Mouse (Mus musculus): ENCODE data around the gene Scyl1. TPM values are rescaled to one million over a fixed set of nuclear protein-coding genes. Genes with fewer than 3 reads are reported as not detected.

The Scyl1 gene
- polyA plus RNA-seq, 1 experiment: 113 TPM

DNA sequence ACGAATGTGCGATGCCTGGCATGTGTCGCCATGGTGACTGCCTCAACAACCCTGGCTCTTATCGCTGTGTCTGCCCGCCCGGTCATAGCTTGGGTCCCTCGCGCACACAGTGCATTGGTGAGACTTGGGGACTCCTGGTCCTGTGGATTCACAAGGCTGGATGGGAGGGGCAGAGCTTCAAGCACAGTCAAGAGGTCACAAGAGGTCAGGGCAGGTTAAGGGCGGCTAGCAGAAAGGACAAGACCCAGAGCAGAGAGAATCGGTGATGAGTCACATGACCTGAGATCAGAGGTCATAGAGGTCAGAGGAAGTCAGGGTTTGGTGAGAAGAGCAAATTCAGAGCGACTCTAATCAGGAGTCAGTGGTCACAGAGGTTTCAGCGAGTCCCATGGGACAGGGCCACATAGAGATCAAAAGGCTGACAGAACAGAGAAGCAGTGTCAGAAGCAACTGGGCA lies 24.3 kb downstream of the Scyl1 start:
- H3K27me3 ChIP-seq (ENCODE audit: control insufficient read depth, insufficient read depth, low read length): peaks cover 11% of the 10 kb centered on the region; the same call in 1 of the 2 replicates
- 88% methylated on average over 12 of the region's 12 CpGs for WGBS

DNA sequence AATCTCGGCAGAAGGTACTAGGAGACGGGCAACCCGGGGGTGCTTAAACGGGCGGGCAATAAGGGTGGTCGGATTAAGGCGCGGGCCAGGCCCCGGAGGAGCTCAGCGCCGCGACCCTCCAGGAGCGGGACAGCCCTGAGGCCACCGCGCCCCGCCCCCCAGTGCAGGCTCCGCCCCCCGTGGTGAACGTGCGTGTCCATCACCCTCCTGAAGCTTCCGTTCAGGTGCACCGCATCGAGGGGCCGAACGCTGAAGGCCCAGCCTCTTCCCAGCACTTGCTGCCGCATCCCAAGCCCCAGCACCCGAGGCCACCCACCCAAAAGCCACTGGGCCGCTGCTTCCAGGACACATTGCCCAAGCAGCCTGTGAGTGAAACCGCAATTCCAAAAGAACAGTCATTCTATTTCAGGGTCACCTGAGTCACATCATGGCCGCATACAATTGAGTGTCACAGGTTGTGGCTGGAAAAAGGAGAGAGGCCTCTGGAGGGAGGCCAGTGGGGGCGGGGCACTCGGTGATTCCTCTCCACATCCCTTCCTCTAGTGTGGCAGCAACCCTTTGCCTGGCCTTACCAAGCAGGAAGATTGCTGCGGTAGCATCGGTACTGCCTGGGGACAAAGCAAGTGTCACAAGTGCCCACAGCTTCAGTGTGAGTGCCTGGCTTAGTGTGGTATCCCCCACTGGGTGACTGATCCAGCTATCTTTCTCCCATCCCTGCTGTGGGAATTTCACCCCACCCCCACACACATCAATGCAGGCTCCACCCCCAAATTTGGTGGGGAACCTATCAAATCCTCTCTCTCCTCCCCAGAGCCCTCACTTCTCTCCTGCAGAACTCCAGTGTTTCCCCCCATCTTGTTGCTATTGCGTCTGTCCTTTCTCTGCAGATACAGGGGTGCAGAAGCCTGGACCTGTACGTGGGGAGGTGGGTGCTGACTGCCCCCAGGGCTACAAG lies 25.2 kb downstream of the Scyl1 start:
- H3K4me1 ChIP-seq (replicated peaks; ENCODE audit: control insufficient read depth, insufficient read depth, low read length): 0 out of 2 replicates have a peak, but pooled peaks cover 3% of the 10 kb centered on the region
- WGBS: 56% methylated on average over 36 of the region's 36 CpGs
- H3K36me3 ChIP-seq (ENCODE audit: control insufficient read depth, insufficient read depth, low read length): no peaks in the 10 kb centered on the region
- DNase-seq: no peak
- H3K27me3 ChIP-seq (ENCODE audit: control insufficient read depth, insufficient read depth, low read length): peaks cover 18% of the 10 kb centered on the region; the same call in 1 of the 2 replicates
- TF ChIP-seq POLR2A (IDR thresholded peaks at IDR 0.05; ENCODE audit: control insufficient read depth, extremely low read depth, insufficient read depth, low read length, poor library complexity): no peak
- no peak for TF ChIP-seq CTCF (IDR thresholded peaks at IDR 0.05; ENCODE audit: borderline replicate concordance, control insufficient read depth, extremely low read depth, insufficient read depth, low read length, poor library complexity)
- H3K4me3 ChIP-seq (ENCODE audit: control insufficient read depth, insufficient read depth, low read length): no peak overlapping the region
- no peak overlapping the region for H3K27ac ChIP-seq (ENCODE audit: control insufficient read depth, insufficient read depth, low read length)

More for the DNA sequence above, 24.3 kb downstream of the Scyl1 start:
- DNase-seq: no peak
- TF ChIP-seq POLR2A (IDR thresholded peaks at IDR 0.05; ENCODE audit: control insufficient read depth, extremely low read depth, insufficient read depth, low read length, poor library complexity) (no peak), CTCF (IDR thresholded peaks at IDR 0.05; ENCODE audit: borderline replicate concordance, control insufficient read depth, extremely low read depth, insufficient read depth, low read length, poor library complexity) (no peak)
- Histone ChIP-seq H3K36me3 (ENCODE audit: control insufficient read depth, insufficient read depth, low read length) (no peaks in the 10 kb centered on the region), H3K27ac (ENCODE audit: control insufficient read depth, insufficient read depth, low read length) (no peak overlapping the region), H3K4me1 (replicated peaks; ENCODE audit: control insufficient read depth, insufficient read depth, low read length) (0 out of 2 replicates have a peak, but pooled peaks cover 2% of the 10 kb centered on the region), H3K4me3 (ENCODE audit: control insufficient read depth, insufficient read depth, low read length) (no peak overlapping the region)

DNA sequence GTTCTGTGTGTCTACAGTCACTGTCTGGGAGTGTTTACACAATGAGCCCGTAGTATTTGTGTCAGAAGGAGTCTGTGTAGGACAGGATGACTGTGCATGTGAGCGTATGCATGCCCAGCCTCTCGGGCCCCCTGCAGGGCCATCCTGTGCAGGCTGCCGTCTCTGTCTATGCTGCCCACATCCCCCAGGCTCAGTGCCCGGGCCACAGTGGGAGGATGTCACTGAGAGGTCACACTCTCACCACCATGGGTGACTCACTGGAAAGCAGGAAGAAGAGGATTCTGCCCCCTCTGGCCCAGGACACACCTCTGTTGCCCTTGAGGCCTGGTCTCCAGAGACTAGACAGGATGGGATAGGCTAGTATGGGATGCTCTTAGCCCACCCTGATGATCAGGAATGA lies 27.6 kb downstream of the Scyl1 start:
- Histone ChIP-seq H3K27me3 (ENCODE audit: control insufficient read depth, insufficient read depth, low read length) (peaks cover 21% of the 10 kb centered on the region; the same call in 1 of the 2 replicates), H3K4me3 (ENCODE audit: control insufficient read depth, insufficient read depth, low read length) (no peak overlapping the region), H3K4me1 (replicated peaks; ENCODE audit: control insufficient read depth, insufficient read depth, low read length) (0 out of 2 replicates have a peak, but pooled peaks cover 3% of the 10 kb centered on the region), H3K36me3 (ENCODE audit: control insufficient read depth, insufficient read depth, low read length) (no peaks in the 10 kb centered on the region), H3K27ac (ENCODE audit: control insufficient read depth, insufficient read depth, low read length) (no peak overlapping the region)
- TF ChIP-seq POLR2A (IDR thresholded peaks at IDR 0.05; ENCODE audit: control insufficient read depth, extremely low read depth, insufficient read depth, low read length, poor library complexity) (no peak), CTCF (IDR thresholded peaks at IDR 0.05; ENCODE audit: borderline replicate concordance, control insufficient read depth, extremely low read depth, insufficient read depth, low read length, poor library complexity) (no peak)
- DNase-seq: no peak
- WGBS: 38% methylated on average over 5 of the region's 5 CpGs

DNA sequence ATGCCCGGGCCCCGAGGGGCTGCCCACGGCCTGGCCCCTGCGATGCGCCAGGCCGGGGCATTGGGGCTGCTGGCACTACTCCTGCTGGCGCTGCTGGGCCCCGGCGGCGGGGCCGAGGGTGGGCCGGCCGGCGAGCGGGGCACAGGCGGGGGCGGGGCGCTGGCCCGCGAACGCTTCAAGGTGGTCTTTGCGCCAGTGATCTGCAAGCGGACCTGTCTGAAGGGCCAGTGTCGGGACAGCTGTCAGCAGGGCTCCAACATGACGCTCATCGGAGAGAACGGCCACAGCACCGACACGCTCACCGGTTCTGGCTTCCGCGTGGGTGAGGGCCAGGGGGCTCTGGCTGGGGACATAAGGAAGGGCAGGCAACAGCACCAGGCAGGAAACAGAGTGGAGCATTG lies 29.0 kb downstream of the Scyl1 start:
- Histone ChIP-seq H3K27me3 (ENCODE audit: control insufficient read depth, insufficient read depth, low read length) (peaks cover 21% of the 10 kb centered on the region; the same call in 1 of the 2 replicates), H3K4me3 (ENCODE audit: control insufficient read depth, insufficient read depth, low read length) (peak overlapping the region; percentile 20; the same call in 1 of the 2 replicates), H3K4me1 (replicated peaks; ENCODE audit: control insufficient read depth, insufficient read depth, low read length) (0 out of 2 replicates have a peak, but pooled peaks cover 3% of the 10 kb centered on the region), H3K36me3 (ENCODE audit: control insufficient read depth, insufficient read depth, low read length) (no peaks in the 10 kb centered on the region), H3K27ac (ENCODE audit: control insufficient read depth, insufficient read depth, low read length) (no peak overlapping the region)
- TF ChIP-seq POLR2A (IDR thresholded peaks at IDR 0.05; ENCODE audit: control insufficient read depth, extremely low read depth, insufficient read depth, low read length, poor library complexity) (no peak), CTCF (IDR thresholded peaks at IDR 0.05; ENCODE audit: borderline replicate concordance, control insufficient read depth, extremely low read depth, insufficient read depth, low read length, poor library complexity) (no peak)
- WGBS: 18% methylated on average over 32 of the region's 32 CpGs
- no peak for DNase-seq

GRCm38 (mm10) chr19:5741641-5742240 lies 29.5 kb downstream of the Scyl1 start:
- Histone ChIP-seq H3K27ac (ENCODE audit: control insufficient read depth, insufficient read depth, low read length) (no peak overlapping the region), H3K4me3 (ENCODE audit: control insufficient read depth, insufficient read depth, low read length) (peak overlapping the region; percentile 20; the same call in 1 of the 2 replicates), H3K27me3 (ENCODE audit: control insufficient read depth, insufficient read depth, low read length) (peaks cover 21% of the 10 kb centered on the region; the same call in 1 of the 2 replicates), H3K36me3 (ENCODE audit: control insufficient read depth, insufficient read depth, low read length) (no peaks in the 10 kb centered on the region), H3K4me1 (replicated peaks; ENCODE audit: control insufficient read depth, insufficient read depth, low read length) (0 out of 2 replicates have a peak, but pooled peaks cover 3% of the 10 kb centered on the region)
- WGBS: 2% methylated on average over 55 of the region's 55 CpGs
- no peak for DNase-seq
- no peak for TF ChIP-seq POLR2A (IDR thresholded peaks at IDR 0.05; ENCODE audit: control insufficient read depth, extremely low read depth, insufficient read depth, low read length, poor library complexity)
- no peak for TF ChIP-seq CTCF (IDR thresholded peaks at IDR 0.05; ENCODE audit: borderline replicate concordance, control insufficient read depth, extremely low read depth, insufficient read depth, low read length, poor library complexity)

Measured in thymus, adult 2 months (tissue).